Mouse (Mus musculus): Measurements from ENCODE around the gene Atg16l1. TPM values are rescaled to one million over a fixed set of nuclear protein-coding genes. Genes with fewer than 3 reads are reported as not detected.

The Atg16l1 gene
- polyA plus RNA-seq, 1 experiment from 2014 or later = 21.8 TPM

DNA sequence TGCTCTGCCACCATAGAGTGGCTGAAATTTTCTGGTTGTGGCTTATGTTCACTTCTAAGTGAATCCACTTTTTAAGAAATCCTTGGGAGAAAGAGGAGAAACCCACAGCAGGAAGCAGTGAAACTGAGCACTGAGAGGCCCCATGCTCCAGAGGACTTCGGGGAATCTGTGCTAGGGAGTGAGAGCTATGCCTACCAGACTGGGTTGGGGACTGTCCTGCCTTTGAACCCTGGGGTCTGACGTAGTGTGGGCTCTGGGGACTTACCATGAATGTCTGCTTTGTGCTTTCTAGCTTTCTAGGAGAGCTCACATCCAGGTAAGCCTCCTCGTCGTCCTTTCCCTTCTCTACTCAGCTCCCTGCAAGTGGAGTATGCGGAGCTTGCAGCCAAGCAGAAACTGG is 81.3 kb downstream of the Atg16l1 start:
- Histone ChIP-seq H3K4me1 (no peaks in the 10 kb centered on the region), H3K9me3 (no peaks in the 10 kb centered on the region), H3K27me3 (replicated peaks) (no peaks in the 10 kb centered on the region), H3K4me3 (no peak overlapping the region), H3K9ac (0 out of 2 replicates have a peak overlapping the region, but pooled peaks have one; percentile 14), H3K4me2 (no peak overlapping the region), H3K36me3 (no peaks in the 10 kb centered on the region), H3K27ac (replicated peaks) (no peak overlapping the region)
- ATAC-seq (ENCODE audit: extremely low read depth, insufficient number of reproducible peaks, low FRiP score, low TSS enrichment) = no peak
- 39% methylated on average over 5 of the region's 5 CpGs for WGBS

GRCm38 (mm10) chr1:87840411-87841208 is 84.9 kb downstream of the Atg16l1 start:
- no peaks in the 10 kb centered on the region for H3K27me3 ChIP-seq (replicated peaks)
- no peak overlapping the region for H3K4me3 ChIP-seq
- no peak overlapping the region for H3K4me2 ChIP-seq
- no peaks in the 10 kb centered on the region for H3K36me3 ChIP-seq
- no peaks in the 10 kb centered on the region for H3K9me3 ChIP-seq
- H3K9ac ChIP-seq = no peak overlapping the region
- 68% methylated on average over 11 of the region's 11 CpGs for WGBS
- H3K4me1 ChIP-seq = no peaks in the 10 kb centered on the region
- no peak overlapping the region for H3K27ac ChIP-seq (replicated peaks)
- no peak for ATAC-seq (ENCODE audit: extremely low read depth, insufficient number of reproducible peaks, low FRiP score, low TSS enrichment)

Other genes with a start within 250 kb of the Atg16l1 start
- 0.09 TPM in 1 of 2 replicates, not detected in the other for gene Neu2, start 246.0 kb upstream of the Atg16l1 start, polyA plus RNA-seq (2015; fragmentation: Nextera tagmentation; extraction: Ambion mirVana)
- gene Ngef, start 182.0 kb upstream of the Atg16l1 start, polyA plus RNA-seq (2015; fragmentation: Nextera tagmentation; extraction: Ambion mirVana) = 0.31 and 0.41 TPM in 2 replicates
- 6.0 and 6.2 TPM in 2 replicates for gene Inpp5d, start 135.6 kb upstream of the Atg16l1 start, polyA plus RNA-seq (2015; fragmentation: Nextera tagmentation; extraction: Ambion mirVana)
- gene Sag, start 47.8 kb downstream of the Atg16l1 start, polyA plus RNA-seq (2015; fragmentation: Nextera tagmentation; extraction: Ambion mirVana) = 0.70 and 0.82 TPM in 2 replicates
- gene Dgkd, start 97.4 kb downstream of the Atg16l1 start, polyA plus RNA-seq (2015; fragmentation: Nextera tagmentation; extraction: Ambion mirVana) = 20.0 and 20.4 TPM in 2 replicates

Data from heart, embryonic 13.5 days (tissue).